Mouse (Mus musculus) ovary, postnatal 10 days (tissue): Measurements from ENCODE around the gene Baz2a.
"Not testable (repeated sequence)": the region's sequence is repeated elsewhere in the genome, so short reads cannot be mapped to it uniquely, and the experiment has no call there.

Experiments used
- DNase-seq: peaks from one replicate; pipeline ENCODE4 v3.0.0; 2022; ENCODE audit warnings: low spot score

Baz2a gene

DNA sequence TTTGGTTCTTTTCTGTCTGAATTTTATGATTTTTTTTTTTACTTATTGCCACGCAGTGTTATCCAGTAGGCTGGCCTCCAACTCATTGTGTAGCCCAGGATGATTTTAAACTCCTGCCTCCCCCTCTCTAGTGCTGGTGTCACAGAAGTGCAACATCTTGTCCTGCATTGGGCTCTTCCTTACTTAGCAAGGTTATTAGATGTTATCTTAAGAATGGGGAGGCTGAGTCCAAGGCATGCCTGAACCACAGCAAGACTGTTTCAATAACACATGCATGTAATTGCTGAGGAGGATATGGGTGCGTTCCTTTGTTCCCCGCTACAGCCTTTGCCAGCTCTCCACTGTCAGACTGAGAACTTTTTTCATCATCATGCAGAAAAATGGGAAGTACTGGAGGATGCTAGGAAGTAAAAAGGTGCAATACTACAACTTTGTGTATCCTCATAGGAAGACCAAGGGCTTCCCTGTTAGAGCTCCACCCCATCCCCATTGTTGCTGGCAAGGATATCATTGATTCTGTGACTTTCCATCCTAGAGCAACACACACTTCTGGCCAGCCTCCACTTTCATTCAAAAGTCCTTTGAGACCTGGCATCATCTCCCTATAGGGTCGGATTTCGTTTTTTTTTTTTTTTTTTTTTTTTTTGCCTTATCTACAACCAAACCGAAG is 9.4 kb upstream of the Baz2a start:
- no peak for DNase-seq

DNA sequence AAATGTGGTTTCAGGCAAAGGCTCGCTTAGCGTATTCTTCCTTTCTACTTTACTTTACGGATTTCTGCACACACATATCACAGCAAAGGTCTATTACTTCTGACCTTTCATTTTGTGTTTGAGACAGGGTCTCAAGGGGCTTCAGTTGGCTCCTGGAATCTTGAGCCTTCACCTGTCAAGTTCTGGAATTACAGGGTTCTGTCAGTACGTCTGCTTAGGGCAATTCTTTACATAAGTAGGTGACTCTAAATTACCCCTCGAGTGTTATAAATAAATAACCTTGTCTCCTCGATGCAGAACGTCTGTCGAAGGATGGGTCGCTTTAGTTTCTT is 8.9 kb upstream of the Baz2a start:
- DNase-seq = no peak

DNA sequence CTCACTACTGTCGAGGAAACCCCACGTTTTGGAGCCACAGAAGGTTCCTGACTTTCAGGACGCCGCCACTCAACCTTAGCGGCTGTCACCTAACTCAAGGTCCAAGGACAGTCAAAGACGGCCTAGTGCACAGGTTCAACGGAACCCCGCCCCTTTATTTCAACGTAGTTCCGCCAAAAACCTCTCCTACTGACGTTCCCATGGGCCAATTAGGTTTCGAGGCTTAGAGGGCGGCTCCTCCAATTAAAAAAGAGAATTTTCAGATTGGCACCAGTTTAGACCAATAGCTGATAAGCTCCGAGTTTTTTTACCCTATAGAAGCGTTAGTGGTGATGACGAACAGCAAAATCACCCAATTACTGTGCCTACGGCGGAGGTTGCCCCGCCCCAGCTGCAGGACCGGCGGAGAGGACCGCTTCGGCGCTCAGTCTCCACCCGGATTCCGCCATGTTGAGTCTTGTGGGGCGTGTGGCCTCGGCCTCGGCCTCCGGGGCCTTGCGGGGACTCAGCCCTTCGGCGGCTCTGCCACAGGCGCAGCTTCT is 8.4 kb upstream of the Baz2a start, which contains the start of gene Atp5b:
TSS of gene Atp5b (plus strand) at position 394 of the 542 bp plus-strand sequence.
- peak; percentile 93 for DNase-seq

DNA sequence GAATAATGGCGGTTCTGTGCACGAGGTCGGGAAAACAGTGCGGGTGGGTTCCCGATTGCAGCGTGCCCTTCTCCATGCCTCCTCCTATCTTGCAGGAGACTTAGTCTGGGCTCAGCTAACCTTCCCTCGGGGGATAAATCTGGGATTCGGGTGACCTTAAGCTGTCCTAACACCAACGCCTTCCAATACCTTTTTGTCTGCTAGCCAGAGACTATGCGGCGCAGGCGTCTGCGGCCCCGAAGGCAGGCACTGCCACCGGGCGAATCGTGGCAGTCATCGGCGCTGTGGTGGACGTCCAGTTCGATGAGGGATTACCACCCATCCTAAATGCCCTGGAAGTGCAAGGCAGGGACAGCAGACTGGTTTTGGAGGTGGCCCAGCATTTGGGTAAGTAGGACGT is 7.7 kb upstream of the Baz2a start:
- DNase-seq = peak; percentile 26

DNA sequence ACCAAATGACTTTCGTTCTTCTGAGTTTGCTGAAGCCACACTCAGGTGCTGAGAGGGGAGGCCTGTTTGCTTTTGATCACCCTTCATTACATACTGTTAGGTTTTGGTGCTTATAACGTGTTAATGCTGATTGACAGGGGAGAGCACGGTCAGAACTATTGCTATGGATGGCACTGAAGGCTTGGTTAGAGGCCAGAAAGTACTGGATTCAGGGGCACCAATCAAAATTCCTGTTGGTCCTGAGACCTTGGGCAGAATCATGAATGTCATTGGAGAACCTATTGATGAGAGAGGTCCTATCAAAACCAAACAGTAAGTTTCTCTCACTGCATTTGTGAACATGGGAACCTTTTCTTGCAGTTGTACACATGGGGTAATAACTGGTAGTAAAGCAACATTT is 7.2 kb upstream of the Baz2a start:
- DNase-seq = no peak

DNA sequence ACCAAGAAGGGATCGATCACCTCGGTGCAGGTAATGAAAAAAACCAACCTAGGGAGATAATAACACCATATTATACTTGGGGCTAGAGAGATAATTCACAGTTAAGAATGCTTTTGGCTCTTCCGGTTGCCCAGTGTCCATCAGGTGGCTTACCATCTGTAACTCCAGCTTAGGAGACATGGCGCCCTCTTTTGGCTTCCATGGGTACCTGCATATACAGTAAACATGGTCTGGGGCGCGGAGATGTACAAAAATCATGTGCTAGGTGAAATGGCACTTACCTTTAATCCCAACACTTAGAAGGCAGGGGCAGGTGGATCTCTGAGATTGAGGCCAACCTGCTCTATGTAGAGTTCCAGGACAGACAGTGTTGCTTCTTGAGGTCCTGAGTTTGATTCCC is 5.0 kb upstream of the Baz2a start:
- no peak for DNase-seq

GRCm38 (mm10) chr10:128087216-128087615 is 4.2 kb upstream of the Baz2a start:
- not testable (repeated sequence) for DNase-seq

GRCm38 (mm10) chr10:128088181-128088580 is 3.2 kb upstream of the Baz2a start:
- DNase-seq = no peak

DNA sequence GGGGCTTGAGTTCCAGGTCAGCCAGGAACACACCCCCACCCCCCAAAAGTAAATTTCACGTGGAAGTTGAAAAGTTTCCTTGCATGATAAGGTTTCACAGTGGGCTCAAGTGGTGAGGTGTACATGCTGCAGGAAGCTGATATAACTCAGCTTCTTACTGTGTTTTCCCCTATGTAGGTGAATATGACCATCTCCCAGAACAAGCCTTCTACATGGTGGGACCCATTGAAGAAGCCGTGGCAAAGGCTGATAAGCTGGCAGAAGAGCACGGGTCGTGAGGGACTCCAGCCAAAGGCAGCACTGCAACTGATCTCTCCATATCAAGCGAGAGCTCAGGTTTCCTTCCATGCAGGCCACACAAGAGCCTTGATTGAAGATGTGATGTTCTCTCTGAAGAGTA is 1.5 kb upstream of the Baz2a start:
- DNase-seq = no peak

- peak; percentile 78 for DNase-seq
Observed at GRCm38 (mm10) chr10:128090651-128091563, 470 bp upstream of the Baz2a start.

DNA sequence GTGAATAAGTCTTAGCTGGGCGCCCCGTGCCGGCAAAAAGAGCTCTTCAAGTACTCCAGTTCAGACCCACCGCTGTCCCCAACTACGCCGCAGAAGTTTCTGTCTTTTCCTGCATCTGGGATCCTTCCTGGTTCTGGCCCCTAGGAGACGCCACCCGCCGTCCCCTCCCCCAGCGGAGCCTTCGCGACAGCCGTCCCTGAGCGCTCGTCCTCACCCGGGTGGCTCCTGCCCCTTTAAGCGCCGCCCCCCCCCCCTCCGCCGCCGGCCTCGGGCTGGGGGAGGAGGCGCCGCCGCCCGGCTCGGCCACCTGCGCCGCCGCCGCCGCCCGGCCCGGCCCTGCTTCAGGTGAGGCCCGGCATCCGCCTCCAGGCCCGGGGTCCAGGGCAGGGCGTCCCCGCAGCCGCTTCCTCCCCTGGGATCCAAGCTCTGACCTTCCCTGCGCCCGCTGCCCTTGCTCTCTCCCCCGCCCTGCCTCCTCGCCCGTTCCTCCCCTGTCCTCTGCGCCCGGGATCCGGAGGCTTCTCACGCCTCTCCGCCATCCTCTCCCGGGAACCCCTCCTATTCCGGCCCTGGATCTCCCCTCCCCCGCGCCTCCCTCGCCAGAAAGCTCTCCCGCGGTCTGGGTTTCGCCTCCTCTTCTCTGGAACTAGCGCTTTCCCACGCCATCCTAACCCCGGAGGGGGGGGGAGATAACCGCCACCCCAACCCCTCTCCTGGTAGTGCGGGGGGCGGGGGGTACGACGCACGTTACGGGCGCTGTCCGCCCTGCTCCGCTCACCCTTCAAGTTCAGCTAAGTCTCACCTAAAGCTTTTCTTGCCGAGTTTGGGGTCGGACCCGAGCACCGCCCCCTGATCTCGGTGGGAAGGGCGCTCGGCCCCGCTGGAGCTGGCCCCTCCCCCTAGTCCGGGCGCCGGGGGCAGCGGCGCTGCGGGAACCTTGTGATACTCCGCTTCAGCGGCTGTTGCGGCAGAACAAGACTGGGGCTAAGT is 1.4 kb downstream of the Baz2a start:
- DNase-seq = peak; percentile 72

GRCm38 (mm10) chr10:128093496-128094294 is 2.3 kb downstream of the Baz2a start:
- no peak for DNase-seq

- DNase-seq = no peak
Observed at GRCm38 (mm10) chr10:128094340-128094968, 3.1 kb downstream of the Baz2a start.

DNA sequence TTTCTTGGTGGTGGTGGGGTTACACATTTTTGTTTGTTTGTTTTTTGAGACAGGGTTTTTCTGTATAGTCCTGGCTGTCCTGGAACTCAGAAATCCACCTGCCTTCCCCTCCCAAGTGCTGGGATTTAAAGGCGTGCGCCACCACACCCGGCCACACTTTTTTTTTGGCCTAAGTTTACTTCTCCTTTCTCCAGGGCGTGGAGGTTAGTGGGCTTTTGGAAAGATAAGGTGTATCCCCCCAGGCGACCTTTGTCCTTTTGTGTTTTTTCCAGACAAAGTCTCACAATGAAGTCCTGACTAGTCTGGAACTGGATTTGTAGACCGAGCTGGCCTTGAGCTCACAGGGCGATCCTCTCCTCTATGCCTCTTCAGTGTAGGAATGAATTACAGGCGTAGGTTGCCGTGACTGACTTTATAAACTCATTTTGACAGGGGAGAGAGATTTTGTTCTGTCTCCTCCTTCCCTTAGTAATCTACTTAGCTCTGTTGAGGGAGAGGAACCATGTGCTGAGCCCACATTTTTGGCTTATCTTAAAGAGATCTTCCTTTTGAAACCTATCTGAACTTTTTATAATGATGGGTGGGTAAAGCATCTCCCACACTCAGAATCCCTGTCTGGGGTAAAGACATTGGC is 3.7 kb downstream of the Baz2a start:
- DNase-seq = no peak

DNA sequence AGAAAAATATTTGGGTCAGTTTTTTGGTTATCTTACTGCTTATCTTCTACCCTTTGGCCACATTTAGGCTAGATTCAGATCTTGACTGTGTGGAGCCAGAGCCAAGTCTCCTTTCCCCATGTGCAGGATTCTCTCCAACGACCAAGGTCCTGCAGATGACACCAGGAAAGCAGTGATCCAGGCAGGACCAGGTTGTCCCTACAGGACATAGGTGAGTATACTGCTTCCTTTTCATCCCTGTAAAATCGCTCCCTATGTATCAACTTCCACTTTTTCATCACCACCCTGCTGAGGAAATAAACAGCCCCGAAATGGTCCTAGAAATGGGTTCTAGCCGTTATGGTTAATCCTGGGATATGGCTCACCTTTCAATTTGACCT is 4.9 kb downstream of the Baz2a start:
- DNase-seq = no peak

GRCm38 (mm10) chr10:128096693-128097586 is 5.6 kb downstream of the Baz2a start:
- DNase-seq = peak; percentile 64

DNA sequence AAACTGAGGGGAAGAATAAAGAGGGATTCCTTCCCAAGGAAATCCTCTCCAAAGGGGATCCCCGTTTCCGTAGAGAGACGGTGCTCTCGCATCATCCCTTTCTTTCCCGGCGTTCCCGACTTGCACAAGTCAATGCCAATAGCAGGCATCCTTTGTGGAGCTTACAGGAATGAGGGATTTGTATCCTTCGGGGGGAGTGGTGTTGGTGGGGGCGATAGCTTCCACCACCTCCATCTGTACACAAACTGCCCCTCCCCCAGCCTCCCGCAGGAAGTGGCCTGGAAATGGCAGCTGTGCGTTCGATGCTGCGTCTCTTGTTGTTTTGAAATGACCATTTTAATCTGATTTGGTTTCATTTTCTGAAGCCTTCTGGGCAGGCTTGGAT is 6.2 kb downstream of the Baz2a start:
- no peak for DNase-seq

- DNase-seq = no peak
Observed at GRCm38 (mm10) chr10:128110103-128110761, 18.9 kb downstream of the Baz2a start.

DNA sequence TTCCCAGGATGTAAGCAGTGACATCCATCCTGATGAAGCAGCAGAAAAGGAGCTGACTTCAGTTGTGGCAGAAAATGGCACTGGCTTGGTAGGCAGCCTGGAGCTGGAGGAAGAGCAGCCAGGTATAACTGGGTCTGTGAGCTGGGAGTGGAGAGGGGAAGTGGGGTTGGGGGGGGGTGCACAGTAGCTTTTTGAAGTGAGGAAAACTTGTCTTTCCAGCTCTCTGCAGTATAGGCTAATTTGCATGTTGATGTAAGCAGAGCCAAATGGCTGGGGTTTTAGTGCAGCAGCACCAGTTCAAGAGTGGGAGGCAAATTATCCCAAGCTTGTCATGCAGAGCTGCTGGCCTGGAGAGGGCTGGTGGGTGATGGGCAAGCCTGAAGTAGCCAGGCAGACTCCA is 19.9 kb downstream of the Baz2a start:
- DNase-seq = no peak
